Mouse (Mus musculus): Measurements from ENCODE around the gene Mis12. TPM values are rescaled to one million over a fixed set of nuclear protein-coding genes. Genes with fewer than 3 reads are reported as not detected.

The Mis12 gene
- polyA plus RNA-seq, 1 experiment from 2014 or later, result 42.3 TPM

DNA sequence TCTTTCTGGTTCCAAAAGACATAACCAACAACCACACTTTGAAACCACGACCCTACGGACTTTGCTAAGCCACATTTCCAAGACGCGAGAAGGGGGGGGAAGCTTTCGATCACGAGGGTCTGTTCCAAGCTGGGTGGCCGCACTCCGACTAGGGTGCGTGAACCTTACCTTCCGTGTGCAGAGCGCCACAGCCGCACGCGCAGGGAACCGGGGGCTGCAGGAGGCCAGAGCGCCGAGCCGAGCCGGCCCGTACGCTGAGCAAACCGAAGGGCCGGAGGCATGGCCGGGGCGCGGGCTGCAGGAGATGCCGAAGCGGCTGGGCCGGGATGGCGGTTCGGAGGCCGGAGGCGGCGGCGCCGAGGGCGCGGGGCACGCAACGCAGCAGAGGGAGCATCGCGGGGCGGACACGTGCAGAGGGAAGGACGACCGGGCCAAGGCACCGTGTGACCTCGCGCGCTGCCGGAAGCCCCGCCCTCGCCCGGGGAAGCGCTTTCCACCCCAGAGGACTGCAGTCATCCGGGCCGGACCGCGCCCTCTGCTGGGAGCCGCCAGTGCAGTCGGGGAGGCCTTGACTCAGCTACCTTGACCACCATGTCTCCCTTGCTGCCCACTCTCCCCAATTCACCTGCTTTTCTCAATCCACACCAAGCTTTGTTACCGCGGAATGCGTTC lies 36.7 kb upstream of the Mis12 start, which contains the start of gene C1qbp:
Gene C1qbp, minus strand, starts transcription at position 470 of the 672 bp plus-strand sequence.
- under 1% methylated on average over 57 of the region's 64 CpGs for WGBS
- Histone ChIP-seq H3K4me2 (replicated peaks) (peak within 1 kb of the TSS; percentile 68), H3K4me3 (replicated peaks) (peak within 1 kb of the TSS; percentile 78), H3K27me3 (no peaks in the 10 kb centered on the region), H3K9me3 (replicated peaks) (no peaks in the 10 kb centered on the region), H3K4me1 (peaks cover 16% of the 10 kb centered on the region), H3K9ac (peak within 1 kb of the TSS; percentile 69), H3K36me3 (peaks cover 63% of the 10 kb centered on the region), H3K27ac (replicated peaks) (0 out of 2 replicates have a peak within 1 kb of the TSS, but pooled peaks have one; percentile 31)
- ATAC-seq (ENCODE audit: insufficient number of reproducible peaks, low FRiP score, low TSS enrichment, low read depth), result peak; percentile 95

DNA sequence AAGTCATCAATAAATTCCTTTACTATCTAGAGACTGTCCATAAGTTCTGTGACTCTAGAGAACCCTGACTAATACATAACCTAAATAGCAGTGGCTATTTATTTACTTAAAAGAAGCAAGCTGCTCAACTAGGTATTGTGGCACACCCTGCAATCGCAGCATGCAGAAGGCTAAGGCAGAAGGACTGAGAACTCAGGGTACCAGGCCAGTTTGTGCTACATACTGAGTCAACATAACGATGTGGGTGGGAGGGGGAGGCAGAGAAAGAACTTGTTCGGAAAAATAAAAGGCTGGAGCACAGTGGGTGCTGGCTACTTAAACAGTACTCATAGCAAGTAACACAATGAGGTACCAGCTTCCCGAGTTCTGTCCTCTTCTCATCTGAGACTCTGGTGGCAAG lies 18.2 kb upstream of the Mis12 start:
- no peak for ATAC-seq (ENCODE audit: insufficient number of reproducible peaks, low FRiP score, low TSS enrichment, low read depth)
- no peak overlapping the region for H3K27ac ChIP-seq (replicated peaks)
- H3K36me3 ChIP-seq, result peaks cover 30% of the 10 kb centered on the region
- H3K4me3 ChIP-seq (replicated peaks), result no peak overlapping the region
- peaks cover 15% of the 10 kb centered on the region for H3K4me1 ChIP-seq
- H3K27me3 ChIP-seq, result no peaks in the 10 kb centered on the region
- no peaks in the 10 kb centered on the region for H3K9me3 ChIP-seq (replicated peaks)
- H3K4me2 ChIP-seq (replicated peaks), result no peak overlapping the region
- 91% methylated on average over 4 of the region's 4 CpGs for WGBS
- H3K9ac ChIP-seq, result no peak overlapping the region

DNA sequence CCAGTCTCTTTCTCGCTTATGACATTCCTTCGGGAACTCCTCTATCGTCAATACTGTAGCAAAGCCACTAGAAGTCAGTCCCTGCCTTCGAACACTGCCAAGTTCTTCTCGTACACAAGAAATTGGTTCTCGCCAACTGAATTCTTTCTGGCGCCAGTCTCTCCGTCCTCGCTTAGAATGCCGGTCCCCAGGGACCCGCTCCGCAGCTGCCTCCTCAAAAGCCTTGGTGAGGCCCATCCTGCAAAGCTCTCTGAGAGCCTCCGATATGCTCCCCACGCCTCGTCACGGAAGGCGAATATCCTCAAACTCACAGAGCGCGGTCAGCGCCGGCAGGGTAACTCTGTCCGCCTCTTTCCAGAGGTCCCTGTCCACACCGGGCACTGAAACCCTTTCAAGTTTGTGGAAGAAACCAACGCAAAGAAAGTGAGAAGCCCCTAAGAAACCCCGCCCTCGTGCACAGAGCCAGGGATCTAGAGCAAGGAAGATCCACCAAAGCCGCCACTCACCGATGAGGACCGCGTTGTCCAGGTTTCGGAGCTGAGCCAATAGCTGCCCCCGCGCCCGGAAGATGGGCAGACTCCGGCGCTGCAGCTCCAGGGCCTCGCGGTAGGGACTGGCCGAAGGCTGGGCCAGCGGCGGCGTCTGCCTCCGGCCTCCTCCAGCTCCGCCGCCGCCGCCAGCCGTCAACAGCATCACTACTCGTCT lies 15.6 kb upstream of the Mis12 start:
- Histone ChIP-seq H3K9ac (peak overlapping the region; percentile 62), H3K4me2 (replicated peaks) (peak overlapping the region; percentile 84), H3K36me3 (peaks cover 17% of the 10 kb centered on the region), H3K4me1 (peaks cover 15% of the 10 kb centered on the region), H3K27me3 (no peaks in the 10 kb centered on the region), H3K27ac (replicated peaks) (peak overlapping the region; percentile 80), H3K9me3 (replicated peaks) (no peaks in the 10 kb centered on the region), H3K4me3 (replicated peaks) (peak overlapping the region; percentile 100)
- 3% methylated on average over 49 of the region's 49 CpGs for WGBS
- peak; percentile 47 for ATAC-seq (ENCODE audit: insufficient number of reproducible peaks, low FRiP score, low TSS enrichment, low read depth)

DNA sequence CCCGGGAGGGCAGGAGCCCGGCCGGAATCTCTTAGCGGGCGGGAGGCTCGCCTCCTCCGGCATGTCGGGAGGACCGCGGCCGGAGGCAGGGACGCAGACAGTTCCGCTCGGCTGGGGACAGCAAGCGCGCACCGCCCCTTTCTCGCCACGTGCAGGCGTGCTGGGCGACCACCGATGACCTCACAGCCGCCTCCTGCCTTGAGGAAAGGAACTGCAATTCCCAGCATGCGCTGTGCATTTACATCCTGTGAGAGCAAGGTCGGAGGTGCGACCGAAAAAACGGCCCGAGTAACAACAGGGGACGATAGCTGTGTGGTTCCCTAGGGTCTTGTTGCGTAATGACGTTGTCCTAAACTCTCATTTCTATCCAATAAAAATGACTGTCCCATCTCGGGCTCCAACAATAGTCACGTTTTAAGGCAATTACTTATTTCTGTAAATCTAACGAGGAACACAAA lies 15.1 kb upstream of the Mis12 start, which contains the start of gene Dhx33:
Gene Dhx33, minus strand, starts transcription at position 122 of the 458 bp plus-strand sequence.
- peak within 1 kb of the TSS; percentile 62 for H3K9ac ChIP-seq
- peak within 1 kb of the TSS; percentile 84 for H3K4me2 ChIP-seq (replicated peaks)
- peak within 1 kb of the TSS; percentile 100 for H3K4me3 ChIP-seq (replicated peaks)
- peaks cover 15% of the 10 kb centered on the region for H3K4me1 ChIP-seq
- H3K9me3 ChIP-seq (replicated peaks), result no peaks in the 10 kb centered on the region
- WGBS, result under 1% methylated on average over 35 of the region's 35 CpGs
- H3K36me3 ChIP-seq, result peaks cover 16% of the 10 kb centered on the region
- peak within 1 kb of the TSS; percentile 80 for H3K27ac ChIP-seq (replicated peaks)
- ATAC-seq (ENCODE audit: insufficient number of reproducible peaks, low FRiP score, low TSS enrichment, low read depth), result peak; percentile 97
- no peaks in the 10 kb centered on the region for H3K27me3 ChIP-seq

DNA sequence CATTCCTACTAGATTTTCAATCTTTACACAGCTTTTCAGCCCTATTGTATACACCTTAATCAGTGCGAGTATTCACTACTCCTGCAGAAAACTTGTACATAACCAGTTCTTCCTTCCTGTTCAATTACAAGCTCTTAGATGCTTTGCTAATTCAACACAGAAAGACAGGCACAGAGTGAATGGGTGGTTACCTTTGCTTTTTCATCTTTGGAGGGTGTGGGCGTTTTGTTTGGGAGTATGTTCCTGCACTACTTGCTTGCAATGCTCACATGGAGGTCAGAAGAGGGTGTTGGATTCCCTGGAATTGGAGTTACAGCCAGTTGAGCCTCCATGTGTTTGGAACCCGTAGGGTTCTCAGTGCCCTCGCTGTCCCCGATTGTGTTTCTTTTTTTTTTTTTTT lies 14.4 kb upstream of the Mis12 start:
- 0 out of 2 replicates have a peak overlapping the region, but pooled peaks have one; percentile 40 for H3K27ac ChIP-seq (replicated peaks)

DNA sequence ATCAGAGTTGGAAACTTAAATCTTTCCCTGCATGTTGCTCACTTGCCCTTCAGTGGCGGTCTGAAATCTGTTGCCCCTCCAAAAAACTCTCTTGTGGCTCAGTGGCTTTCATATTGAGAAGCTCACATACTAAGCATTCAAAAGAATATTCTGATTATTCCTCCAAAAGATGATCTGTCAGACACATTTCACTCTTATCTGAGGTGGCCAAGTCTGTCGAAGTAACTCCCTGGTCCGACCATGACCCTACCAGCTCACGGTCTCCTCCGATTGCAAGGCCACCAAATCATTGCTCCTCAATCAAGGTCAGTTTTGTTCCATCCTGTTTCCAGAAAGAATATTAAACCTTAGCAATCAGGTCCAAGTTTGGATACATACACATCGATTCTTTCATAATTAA lies 12.4 kb upstream of the Mis12 start:
- no peak overlapping the region for H3K27ac ChIP-seq (replicated peaks)
- H3K27me3 ChIP-seq, result no peaks in the 10 kb centered on the region
- no peak overlapping the region for H3K4me2 ChIP-seq (replicated peaks)
- H3K9me3 ChIP-seq (replicated peaks), result no peaks in the 10 kb centered on the region
- no peak for ATAC-seq (ENCODE audit: insufficient number of reproducible peaks, low FRiP score, low TSS enrichment, low read depth)
- WGBS, result 93% methylated on average over 6 of the region's 6 CpGs
- no peak overlapping the region for H3K9ac ChIP-seq
- peaks cover 15% of the 10 kb centered on the region for H3K4me1 ChIP-seq
- H3K36me3 ChIP-seq, result peaks cover 34% of the 10 kb centered on the region
- no peak overlapping the region for H3K4me3 ChIP-seq (replicated peaks)

More for the DNA sequence above, 14.4 kb upstream of the Mis12 start:
- Histone ChIP-seq H3K4me1 (peaks cover 15% of the 10 kb centered on the region), H3K27me3 (no peaks in the 10 kb centered on the region), H3K9me3 (replicated peaks) (no peaks in the 10 kb centered on the region), H3K9ac (no peak overlapping the region), H3K4me2 (replicated peaks) (peak overlapping the region; percentile 45), H3K4me3 (replicated peaks) (peak overlapping the region; percentile 100), H3K36me3 (peaks cover 18% of the 10 kb centered on the region)
- WGBS, result 56% methylated on average over 5 of the region's 5 CpGs
- no peak for ATAC-seq (ENCODE audit: insufficient number of reproducible peaks, low FRiP score, low TSS enrichment, low read depth)

DNA sequence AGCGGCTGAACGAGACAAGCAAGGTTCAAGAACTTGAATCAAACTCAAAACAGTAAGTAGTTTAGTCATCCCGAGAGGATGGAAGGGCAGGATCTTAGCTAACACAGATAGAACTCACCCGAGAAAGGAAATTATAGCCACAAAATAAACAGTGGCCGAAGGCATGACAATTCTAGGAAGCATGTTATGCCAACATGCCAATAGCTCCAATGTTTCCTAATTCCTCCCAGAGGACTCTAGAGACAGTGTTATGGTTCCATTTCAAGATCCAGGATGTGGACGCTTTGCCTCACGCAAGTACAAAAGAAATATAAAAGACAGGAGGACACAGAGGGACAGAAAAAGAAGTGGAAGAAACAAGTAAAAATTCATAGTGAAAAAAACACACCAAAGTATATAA lies 11.6 kb upstream of the Mis12 start:
- no peak overlapping the region for H3K4me3 ChIP-seq (replicated peaks)
- no peak overlapping the region for H3K4me2 ChIP-seq (replicated peaks)
- WGBS, result 86% methylated on average over 7 of the region's 7 CpGs
- ATAC-seq (ENCODE audit: insufficient number of reproducible peaks, low FRiP score, low TSS enrichment, low read depth), result no peak
- no peaks in the 10 kb centered on the region for H3K9me3 ChIP-seq (replicated peaks)
- peaks cover 7% of the 10 kb centered on the region for H3K4me1 ChIP-seq
- H3K9ac ChIP-seq, result no peak overlapping the region
- no peaks in the 10 kb centered on the region for H3K27me3 ChIP-seq
- H3K27ac ChIP-seq (replicated peaks), result no peak overlapping the region
- peaks cover 42% of the 10 kb centered on the region for H3K36me3 ChIP-seq

DNA sequence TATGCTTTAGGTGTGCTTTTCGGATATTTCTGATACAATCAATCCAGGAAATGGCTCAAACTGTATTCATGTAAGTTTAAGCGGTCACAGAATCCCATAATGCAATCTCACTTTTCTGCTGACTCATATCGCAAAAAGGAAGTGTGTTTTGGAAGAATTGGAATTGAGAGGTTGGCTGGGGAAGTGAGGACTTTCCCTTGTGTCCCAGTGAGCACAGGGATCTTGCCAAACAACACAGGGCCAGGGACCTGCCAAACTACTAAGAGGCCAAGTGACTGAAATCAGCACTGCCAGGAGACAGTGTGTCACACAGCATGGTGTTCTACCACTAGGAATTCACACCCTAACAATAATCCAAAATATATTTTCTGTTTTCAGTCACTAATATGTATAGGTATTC lies 11.1 kb upstream of the Mis12 start:
- no peak for ATAC-seq (ENCODE audit: insufficient number of reproducible peaks, low FRiP score, low TSS enrichment, low read depth)
- H3K27me3 ChIP-seq, result no peaks in the 10 kb centered on the region
- H3K4me2 ChIP-seq (replicated peaks), result no peak overlapping the region
- peaks cover 2% of the 10 kb centered on the region for H3K4me1 ChIP-seq
- peaks cover 43% of the 10 kb centered on the region for H3K36me3 ChIP-seq
- H3K4me3 ChIP-seq (replicated peaks), result no peak overlapping the region
- no peak overlapping the region for H3K27ac ChIP-seq (replicated peaks)
- H3K9me3 ChIP-seq (replicated peaks), result no peaks in the 10 kb centered on the region
- WGBS, result 89% methylated on average over 3 of the region's 3 CpGs
- H3K9ac ChIP-seq, result no peak overlapping the region

DNA sequence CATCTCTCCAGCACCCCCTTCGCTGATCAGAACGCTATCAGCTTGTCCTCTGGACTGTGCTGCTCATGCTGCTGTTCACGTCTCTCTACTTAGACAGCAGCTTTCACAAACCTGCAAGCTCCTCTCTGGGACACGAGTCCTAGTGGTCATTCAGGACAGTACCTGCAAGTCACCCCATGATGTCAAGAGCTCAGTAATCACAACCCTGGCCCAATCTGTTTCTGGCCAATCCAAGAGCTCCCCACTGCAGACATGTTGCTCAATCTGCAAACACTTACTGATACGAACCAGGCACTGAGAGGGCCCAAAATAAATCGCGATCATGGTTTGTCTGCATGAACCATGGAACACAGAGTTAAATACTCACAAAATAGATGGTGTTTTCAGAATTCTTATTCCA lies 6.7 kb upstream of the Mis12 start:
- Histone ChIP-seq H3K9ac (no peak overlapping the region), H3K4me2 (replicated peaks) (no peak overlapping the region), H3K36me3 (peaks cover 46% of the 10 kb centered on the region), H3K4me3 (replicated peaks) (no peak overlapping the region), H3K27ac (replicated peaks) (no peak overlapping the region), H3K9me3 (replicated peaks) (no peaks in the 10 kb centered on the region), H3K27me3 (no peaks in the 10 kb centered on the region), H3K4me1 (peaks cover 12% of the 10 kb centered on the region)
- ATAC-seq (ENCODE audit: insufficient number of reproducible peaks, low FRiP score, low TSS enrichment, low read depth), result no peak
- WGBS, result 93% methylated on average over 7 of the region's 7 CpGs

DNA sequence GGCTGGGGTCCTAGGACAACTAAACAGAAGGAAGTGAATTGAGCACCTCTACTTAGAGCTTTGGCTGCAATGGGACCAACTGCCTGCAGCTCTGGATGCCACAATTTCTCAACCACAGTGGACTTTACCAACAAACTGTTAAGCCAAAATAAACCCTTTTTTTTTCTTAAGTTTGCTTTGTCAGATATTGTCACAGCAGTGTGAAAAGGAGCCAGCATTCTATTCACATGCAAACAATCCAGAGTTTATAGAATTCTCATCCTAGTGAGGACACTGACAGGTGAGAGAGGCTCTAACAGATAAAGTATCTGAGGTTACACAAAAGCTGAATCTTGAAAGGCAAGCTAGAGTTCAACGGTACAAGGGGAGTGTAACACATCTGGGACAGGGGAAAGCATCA lies 2.4 kb upstream of the Mis12 start:
- peaks cover 24% of the 10 kb centered on the region for H3K36me3 ChIP-seq
- no peak overlapping the region for H3K27ac ChIP-seq (replicated peaks)
- H3K4me3 ChIP-seq (replicated peaks), result no peak overlapping the region
- H3K9ac ChIP-seq, result no peak overlapping the region
- 95% methylated on average over 1 of the region's 1 CpGs for WGBS
- H3K4me2 ChIP-seq (replicated peaks), result no peak overlapping the region
- no peaks in the 10 kb centered on the region for H3K27me3 ChIP-seq
- ATAC-seq (ENCODE audit: insufficient number of reproducible peaks, low FRiP score, low TSS enrichment, low read depth), result no peak
- peaks cover 21% of the 10 kb centered on the region for H3K4me1 ChIP-seq
- no peaks in the 10 kb centered on the region for H3K9me3 ChIP-seq (replicated peaks)

DNA sequence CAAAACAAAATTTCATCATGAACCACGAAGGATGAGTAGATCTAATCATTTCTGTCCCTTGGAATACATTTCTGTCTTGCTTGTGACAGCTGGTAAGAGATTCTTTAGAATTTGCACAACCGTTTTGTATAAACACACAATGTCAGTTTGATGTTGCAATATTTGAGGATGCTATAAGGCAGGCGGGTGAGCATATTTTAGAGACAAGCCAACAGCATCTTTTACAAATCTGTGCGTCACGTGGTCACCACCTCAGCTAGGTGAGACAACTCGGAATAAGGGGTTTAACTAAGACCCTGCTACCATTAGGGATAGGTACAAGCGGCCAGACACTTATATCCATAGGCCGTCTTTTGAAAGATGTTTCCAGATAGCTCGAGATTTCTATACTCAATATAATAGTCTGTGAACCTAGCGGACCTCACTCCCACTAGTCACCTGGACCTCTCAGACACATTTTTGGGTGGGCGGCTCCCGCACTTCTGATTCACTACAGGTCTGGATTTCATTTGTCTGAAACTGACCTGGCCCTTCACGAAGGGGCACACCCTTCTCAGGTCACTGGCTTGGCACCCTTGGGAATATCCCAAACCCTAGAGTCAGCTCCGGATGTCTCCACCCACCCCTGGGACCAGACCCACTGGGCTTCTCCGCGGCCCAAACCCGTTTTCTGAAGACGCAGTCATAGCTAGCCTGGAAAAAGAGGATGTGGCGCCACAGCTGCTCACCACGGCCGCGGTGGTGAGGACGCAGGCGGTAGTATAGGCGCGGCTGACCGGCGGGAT lies 803 bp upstream of the Mis12 start:
- Histone ChIP-seq H3K9ac (peak overlapping the region; percentile 93), H3K36me3 (peaks cover 18% of the 10 kb centered on the region; the same call in 1 of the 2 replicates), H3K27ac (replicated peaks) (peak overlapping the region; percentile 89), H3K9me3 (replicated peaks) (no peaks in the 10 kb centered on the region), H3K4me3 (replicated peaks) (peak overlapping the region; percentile 99), H3K27me3 (no peaks in the 10 kb centered on the region), H3K4me2 (replicated peaks) (peak overlapping the region; percentile 74), H3K4me1 (peaks cover 21% of the 10 kb centered on the region)
- WGBS, result 4% methylated on average over 28 of the region's 28 CpGs
- no peak; the same call in 1 of the 2 replicates for ATAC-seq (ENCODE audit: insufficient number of reproducible peaks, low FRiP score, low TSS enrichment, low read depth)

Data from embryonic facial prominence, embryonic 15.5 days (tissue).